Mouse (Mus musculus): Measurements from ENCODE around the gene Tex30.
"Not testable (repeated sequence)": the region's sequence is repeated elsewhere in the genome, so short reads cannot be mapped to it uniquely, and the experiment has no call there.

Tex30 gene

DNA sequence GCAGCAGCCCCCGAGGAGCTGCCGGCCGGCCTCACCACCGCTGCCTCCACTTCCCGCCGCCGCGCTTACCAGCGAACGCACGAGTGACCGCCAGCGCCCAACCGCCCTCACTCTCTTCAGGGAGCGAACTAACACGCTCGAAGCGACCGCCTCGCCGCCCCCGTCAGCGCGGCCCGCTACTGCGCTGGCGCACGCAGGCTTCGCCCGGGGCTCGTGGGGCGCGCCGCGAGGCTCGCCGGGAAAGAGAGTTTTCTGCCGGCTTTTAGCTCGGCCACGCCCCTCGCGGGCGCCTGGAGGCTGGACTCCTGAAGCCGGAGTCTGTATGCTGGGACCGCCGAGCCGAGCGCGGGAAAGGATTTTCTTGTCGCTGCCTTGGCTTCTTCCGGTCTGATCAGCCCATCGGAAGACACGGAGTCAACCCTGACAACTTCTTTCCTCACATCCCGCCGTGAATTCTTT is at the start of gene Tex30:
Gene Tex30 (minus strand): TSS at position 183 of the 459 bp plus-strand sequence.
- DNase-seq: peak; percentile 93 to 95

- peak in 1 of 2 experiments; percentile 16 for DNase-seq
Measured at GRCm38 (mm10) chr1:44148706-44149105, 46.5 kb upstream of the Tex30 start.

- DNase-seq: peak; percentile 83 to 88
Measured at GRCm38 (mm10) chr1:44147563-44148381, 45.5 kb upstream of the Tex30 start, which contains the start of gene Ercc5. Gene Ercc5, plus strand, starts transcription at chr1:44147744.

GRCm38 (mm10) chr1:44142747-44143146 is 40.5 kb upstream of the Tex30 start:
- no peak for DNase-seq

DNA sequence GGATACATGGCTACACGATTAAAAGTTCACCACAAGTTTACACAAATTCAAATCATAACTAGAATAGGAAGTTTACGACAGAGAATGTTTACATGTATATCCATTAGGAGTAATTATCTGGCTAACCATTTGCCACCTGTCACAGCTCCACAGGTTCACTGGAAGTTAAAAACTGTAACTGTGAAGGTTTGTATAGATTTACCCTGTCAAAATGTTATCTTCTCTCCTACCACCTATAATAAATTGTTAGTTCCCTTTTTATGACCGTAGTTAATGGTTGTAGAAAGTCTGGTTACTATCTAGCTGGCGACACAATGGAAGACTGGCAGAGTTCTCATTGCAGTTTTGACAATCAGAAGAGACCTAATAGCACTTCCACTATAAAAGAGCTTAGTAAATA is 38.0 kb upstream of the Tex30 start:
- DNase-seq: no peak

GRCm38 (mm10) chr1:44129929-44130581 is 27.8 kb upstream of the Tex30 start:
- DNase-seq: no peak

- no peak for DNase-seq
Measured at GRCm38 (mm10) chr1:44125590-44125989, 23.3 kb upstream of the Tex30 start.

GRCm38 (mm10) chr1:44122256-44122655 is 20.0 kb upstream of the Tex30 start:
- DNase-seq: no peak

GRCm38 (mm10) chr1:44120074-44120406 is 17.8 kb upstream of the Tex30 start:
- no peak for DNase-seq

DNA sequence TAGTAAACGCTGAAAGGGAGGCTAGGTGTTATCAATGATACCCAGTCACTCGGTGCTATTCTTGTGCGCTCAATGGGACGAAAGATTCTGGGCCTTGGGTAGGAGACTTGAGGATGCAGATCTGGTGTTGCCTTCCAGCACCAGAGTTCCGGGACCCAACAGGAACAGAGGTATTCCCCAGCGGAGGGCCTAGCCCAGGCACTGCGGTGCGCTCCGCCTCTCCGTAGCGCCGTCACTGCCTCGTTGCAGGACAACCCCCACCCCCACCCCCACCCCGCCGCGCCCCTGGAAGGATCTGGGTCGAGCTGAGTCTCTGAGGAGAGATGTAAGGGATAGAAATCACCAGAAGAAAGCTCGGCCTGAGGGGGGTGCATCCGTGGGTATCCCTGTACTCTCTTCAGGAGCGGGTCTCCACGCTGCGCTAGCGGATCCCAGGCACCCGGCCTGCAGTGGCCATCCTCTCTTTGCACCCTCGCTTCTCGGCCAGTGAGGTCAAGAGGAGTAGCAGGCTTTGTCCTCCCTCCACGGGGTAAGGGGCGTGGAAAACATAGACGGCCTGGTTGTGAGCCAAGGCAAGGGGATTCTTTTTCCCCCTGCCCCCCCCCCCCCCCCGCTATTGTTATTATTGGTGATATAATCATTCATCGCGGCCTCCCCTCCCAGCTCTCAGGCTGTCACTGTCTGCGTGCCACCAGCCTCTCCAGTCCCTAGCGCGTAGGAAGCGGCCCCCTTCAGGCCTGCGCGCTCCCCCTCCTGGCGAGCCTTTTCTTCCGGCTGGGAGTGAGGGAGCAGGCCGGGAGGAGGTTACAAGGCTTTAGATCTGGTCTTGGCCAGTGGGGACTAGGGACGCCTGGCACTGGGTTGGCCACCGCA is 17.2 kb upstream of the Tex30 start:
- peak; percentile 82 to 84 for DNase-seq

GRCm38 (mm10) chr1:44118239-44119054 is 16.2 kb upstream of the Tex30 start, which contains the start of the genes Kdelc1 and Bivm:
Gene Kdelc1, minus strand, starts transcription at chr1:44118808.
Gene Bivm, plus strand, starts transcription at chr1:44118957.
- peak; percentile 90 for DNase-seq

DNA sequence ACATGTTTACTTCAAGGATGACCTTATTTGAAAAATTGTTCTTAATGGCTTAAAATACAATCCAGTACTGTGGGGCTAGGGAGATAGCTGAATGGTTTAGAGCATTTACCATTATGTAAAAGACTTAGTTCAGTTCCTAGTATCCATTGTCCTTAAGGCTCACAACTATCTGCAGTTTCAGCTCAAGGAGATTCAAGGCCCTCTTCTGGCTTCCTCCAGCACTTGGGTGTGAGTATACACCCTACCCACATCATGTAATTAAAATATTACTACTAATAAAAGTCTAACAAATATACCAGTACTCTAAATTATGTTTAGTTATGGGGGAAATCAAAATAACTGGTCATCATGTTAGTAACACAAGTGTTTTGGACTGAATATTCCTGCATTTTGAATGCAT is 15.3 kb upstream of the Tex30 start:
- no peak for DNase-seq

DNA sequence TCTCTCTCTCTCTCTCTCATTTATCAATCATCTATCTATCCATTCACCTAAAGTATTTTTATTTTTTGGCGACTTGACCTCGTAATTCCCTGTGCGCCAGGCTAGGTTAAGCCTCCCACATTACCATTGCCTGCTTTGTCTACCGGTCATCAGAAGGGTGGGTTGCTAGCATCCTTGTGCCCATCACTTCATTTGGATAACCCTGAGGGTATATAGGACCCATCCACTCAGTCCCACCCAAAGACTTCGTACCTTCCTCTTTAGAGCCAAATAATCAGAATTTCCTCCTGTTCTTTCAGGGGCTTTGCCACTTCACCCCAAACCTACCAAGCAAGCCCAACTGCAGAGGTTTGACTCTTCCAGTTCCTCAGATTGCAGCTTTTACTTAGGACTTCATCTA is 698 bp upstream of the Tex30 start:
- DNase-seq: no peak

DNA sequence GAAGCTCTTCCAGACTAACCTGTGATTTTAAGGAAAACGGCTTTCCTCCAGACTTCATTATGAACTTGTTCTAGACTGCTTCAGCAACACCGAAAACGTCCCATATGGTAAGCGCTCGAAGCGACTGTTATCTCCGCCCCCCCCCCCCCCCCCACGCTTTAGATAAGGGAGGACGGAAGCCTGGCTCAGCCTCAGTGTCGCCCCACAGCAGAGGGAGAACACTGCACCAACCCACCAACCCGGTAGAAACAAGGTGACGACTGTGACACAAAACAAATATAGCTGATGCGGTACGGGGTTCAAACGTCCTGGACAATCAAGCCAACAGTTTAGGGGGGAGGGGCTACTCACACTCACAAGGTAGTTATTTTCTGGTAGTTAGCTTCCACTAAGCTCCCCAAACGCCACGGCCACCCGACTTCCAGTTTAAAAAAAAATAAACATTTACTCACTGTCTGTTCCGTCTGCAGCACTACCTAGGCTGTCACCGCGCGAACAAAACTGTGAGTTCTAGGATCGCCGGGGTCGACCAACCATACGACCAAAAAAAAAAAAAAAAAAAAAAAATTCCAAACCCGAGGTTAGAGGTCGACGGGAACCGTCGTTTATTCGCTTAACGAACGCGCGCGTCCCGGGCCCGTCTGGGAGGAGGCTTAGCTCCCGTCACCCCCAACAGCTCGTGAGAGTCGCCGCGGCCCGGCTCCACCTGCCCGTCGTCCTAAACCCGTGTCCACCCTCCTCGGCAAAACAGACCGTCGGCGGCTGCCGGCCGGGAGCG is 604 bp downstream of the Tex30 start:
- peak; percentile 33 to 50 for DNase-seq

DNA sequence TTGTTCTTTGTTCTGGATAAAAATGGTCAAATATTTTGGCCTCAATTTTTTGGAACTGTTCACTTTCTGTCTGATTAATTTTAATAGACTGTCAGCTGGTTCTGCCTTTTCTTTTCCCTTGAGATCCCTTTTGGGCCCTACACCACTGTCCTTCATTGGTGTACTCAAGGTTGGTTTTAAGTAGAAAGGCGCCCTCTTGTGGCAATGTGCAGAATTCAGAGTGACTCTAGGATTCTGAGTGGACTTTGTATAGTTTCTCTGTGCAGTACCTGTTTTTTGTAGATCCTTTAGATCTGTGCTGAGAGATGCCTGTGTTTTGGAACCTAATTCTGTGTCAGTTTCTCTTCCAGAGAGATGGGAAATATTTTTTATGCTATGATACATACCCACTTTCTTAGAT is 37.6 kb downstream of the Tex30 start:
- peak; percentile 41 to 56 for DNase-seq

DNA sequence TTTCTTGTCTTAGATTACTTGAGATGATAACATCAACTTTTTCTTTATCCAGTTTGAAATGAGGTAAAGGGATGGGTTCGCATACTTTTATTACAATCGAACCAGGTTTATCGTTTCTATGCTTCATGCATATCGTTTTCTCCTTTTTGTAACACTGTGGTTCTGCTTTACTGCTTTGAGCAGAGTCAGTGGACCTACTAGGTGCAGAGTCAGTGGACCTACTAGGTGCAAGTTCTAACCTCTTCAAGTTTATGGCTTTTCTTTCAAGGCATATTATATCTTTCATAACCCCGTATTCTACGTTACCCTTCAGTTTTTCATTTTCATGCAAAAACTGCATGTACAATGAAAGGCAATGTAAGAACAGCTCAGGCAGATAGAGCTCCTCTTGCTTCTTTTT is 38.8 kb downstream of the Tex30 start:
- no peak for DNase-seq

DNA sequence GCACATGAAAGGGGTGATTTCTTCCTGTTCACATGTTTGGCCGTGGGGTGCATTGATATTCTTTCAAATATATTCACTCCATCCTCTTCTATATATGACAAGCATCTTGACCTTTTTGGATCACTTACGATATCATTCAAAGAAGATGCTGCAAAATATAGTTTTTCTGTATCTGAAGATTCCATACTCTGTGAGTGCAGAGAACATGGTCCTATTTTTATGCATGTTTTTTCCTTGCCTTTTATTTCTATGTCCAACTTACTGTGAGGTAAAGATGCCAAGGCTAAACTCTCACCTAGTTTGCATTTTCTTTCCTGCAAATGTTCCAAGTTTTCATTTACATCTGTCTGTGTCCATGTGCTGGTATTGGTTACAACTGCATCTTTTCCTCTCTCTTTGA is 40.4 kb downstream of the Tex30 start, which contains the start of gene Gm8251:
Gene Gm8251 (minus strand): TSS at position 101 of the 400 bp plus-strand sequence.
- no peak for DNase-seq

- DNase-seq: no peak
Measured at GRCm38 (mm10) chr1:44057805-44058204, 44.4 kb downstream of the Tex30 start.

GRCm38 (mm10) chr1:44046556-44046955 is 55.7 kb downstream of the Tex30 start:
- no peak for DNase-seq

GRCm38 (mm10) chr1:44045689-44046088 is 56.6 kb downstream of the Tex30 start:
- not testable (repeated sequence) for DNase-seq

GRCm38 (mm10) chr1:44042555-44042915 is 59.7 kb downstream of the Tex30 start:
- DNase-seq: no peak

Measured in cerebellum, postnatal 14 days (tissue).